Mouse (Mus musculus) small intestine, adult 2 months (tissue): Measurements from ENCODE around the gene Myh7.

Source experiments
- CTCF ChIP-seq: fragments of 200-500 bp; IDR thresholded peaks from 2 replicates; pipeline ENCODE4 v1.5.1; 2012; ENCODE audit warnings: low read depth, mild to moderate bottlenecking, control low read depth, inconsistent platforms, low read length, moderate library complexity, mixed read lengths; ENCODE audit not compliant: insufficient replicate concordance, insufficient read length; ENCODE audit errors: extremely low read depth
- POLR2A ChIP-seq: fragments of 200-500 bp; IDR thresholded peaks from 2 replicates; pipeline ENCODE4 v1.6.1; 2012; ENCODE audit warnings: low read depth, mild to moderate bottlenecking, control low read depth, inconsistent platforms, low read length, moderate library complexity

DNA sequence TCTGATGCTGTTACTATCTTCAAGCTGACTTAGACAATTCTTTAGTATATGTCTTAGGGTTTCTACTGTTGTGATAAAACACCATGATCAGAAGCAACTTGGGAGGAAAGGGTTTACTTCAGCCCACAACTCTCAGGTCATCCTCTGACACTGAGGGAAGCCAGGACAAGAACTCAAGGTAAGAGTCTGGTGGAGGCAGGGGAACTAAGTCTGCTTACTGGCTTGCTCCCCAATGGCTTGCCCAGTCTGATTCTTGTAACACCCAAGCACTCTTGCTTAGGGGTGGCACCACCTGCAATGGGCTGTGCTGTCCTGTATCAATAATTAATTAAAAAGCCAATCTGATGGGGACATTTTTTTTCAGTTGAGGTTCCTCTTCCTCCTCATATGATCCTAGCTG, 4.3 kb upstream of the Myh7 start:
- no peak for TF ChIP-seq CTCF
- no peak for TF ChIP-seq POLR2A
